Mouse (Mus musculus): ENCODE measurements at regions not wholly inside any gene's neighbourhood (a gene's known extent, or its start where the extent isn't known, plus 50 kb on each side); places are given as distances from the start of the nearest gene placed in this dataset.

DNA sequence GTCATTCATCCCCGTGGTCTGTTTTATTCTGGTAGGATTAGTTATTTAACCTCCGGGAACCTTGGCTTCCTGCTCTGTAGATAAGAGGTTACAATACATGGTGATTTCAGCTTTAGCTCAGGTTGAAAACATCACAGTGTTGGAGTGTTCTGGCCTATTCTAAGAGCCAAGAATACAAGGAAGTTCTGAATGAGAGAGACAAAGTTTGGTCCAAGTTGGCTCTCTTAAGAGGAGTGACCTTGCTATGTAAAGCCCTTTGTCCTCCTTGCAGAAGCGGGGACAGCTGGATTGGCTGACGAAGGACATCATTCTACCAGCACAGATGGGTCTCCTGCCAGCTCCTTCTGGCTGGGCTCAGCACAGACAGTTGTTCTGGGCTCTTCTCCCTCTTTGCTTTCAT lies 73.7 kb upstream of the Stt3b start:
- TF ChIP-seq POLR2A (IDR thresholded peaks at IDR 0.05; ENCODE audit: insufficient read depth, low read length) (no peak), CTCF (IDR thresholded peaks at IDR 0.05; ENCODE audit: low read depth, low read length) (no peak), EP300 (IDR thresholded peaks at IDR 0.05; ENCODE audit: insufficient read depth, low read depth, low read length) (no peak)

Measured in ES-Bruce4 (cell line).